Mouse (Mus musculus) c-Kit-positive CD71-positive TER-119-positive erythroid progenitor cells, embryonic 14.5 days (primary cell): ENCODE data around the gene Fgfr2.

Source experiments
- DNase-seq: peaks from one replicate; pipeline ENCODE4 v3.0.0-alpha.2; 2013; ENCODE audit warnings: low spot score

Fgfr2 gene

DNA sequence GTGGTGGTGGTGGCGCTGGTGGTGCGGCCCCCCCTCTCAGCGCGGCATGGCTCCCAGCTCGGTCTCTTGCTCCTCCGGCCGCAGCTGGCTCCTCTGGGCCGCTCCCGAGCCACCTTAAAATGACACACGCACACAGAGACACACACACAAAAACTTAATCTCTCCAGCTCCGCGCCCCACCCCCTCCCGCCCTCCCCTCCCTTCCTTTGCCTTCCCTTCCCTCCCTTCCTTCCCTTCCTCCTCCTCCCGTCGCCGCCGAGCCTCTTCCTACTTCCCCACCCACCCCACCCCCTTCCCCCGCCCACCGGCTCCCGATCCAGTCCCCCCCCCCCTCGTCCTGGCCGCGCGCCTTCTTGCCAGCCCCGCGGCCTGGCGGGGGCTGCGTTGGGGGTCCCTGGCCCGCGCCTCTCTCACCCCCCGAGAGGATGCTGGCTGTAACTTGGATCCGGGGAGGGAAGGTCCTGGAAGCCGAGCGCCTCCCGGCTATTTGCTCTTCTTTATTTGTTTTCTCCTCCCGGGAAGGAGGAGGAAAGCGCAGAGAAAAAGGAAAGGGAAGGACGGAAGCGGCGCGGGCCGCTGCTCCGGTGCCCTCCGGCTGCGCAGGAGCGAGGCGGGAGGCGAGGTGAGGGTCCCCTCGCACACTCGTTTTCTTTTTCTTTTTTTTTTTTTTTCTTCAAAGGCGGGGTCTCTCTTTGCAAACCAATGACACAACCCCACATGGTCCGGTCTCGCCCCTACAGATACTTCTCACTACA, at the start of gene Fgfr2:
TSS of gene Fgfr2 (minus strand) at position 107 of the 755 bp plus-strand sequence.
- no peak for DNase-seq

DNA sequence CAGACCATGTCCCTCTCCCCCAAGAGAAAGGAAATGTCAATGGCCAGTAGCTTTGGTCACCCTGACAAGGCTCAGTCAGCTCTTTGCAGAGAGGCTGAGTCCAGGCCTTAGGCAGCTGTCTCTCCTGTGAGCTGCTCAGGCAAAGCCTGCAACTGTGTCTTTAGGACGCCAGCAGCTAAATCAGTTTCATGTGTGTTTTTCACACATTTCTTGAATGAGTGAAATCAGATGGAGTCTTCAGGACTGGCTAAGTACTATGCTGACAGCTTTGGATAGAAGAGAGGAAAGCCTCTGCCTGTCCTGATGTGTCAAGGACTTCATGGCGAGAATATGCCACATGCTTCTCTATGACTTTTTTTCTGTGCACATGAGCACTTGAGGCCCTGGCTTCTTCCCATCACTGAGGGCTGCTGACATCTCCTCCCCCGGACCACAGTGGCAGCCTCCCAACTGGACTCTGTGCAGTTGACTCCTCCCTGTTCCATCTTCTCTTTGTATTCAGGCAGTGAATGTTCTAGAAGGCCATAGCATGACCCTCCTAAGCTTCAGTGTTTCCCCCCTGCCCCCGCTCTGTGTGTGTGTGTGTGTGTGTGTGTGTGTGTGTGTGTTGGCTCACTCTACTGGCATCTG, 48.4 kb upstream of the Fgfr2 start:
- DNase-seq = no peak

DNA sequence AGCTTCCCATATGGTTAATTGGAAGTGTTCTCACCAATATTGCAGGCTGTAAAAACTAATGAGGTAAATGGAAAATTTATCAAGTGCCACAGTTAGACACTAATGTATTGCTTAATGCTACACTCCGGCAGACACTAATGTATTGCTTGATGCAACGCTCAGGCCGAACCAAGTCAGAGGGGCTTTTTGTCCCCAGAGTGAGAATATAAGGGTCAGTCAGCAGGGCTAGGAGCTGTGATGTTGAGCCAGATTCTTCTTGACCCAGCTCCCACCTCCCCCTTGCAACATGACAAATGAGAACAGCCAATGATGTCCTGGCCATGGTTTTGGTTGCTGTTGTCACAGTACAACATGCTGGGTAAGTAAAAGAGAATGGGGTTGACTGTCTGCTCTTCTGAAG, 45.8 kb upstream of the Fgfr2 start:
- DNase-seq = no peak

DNA sequence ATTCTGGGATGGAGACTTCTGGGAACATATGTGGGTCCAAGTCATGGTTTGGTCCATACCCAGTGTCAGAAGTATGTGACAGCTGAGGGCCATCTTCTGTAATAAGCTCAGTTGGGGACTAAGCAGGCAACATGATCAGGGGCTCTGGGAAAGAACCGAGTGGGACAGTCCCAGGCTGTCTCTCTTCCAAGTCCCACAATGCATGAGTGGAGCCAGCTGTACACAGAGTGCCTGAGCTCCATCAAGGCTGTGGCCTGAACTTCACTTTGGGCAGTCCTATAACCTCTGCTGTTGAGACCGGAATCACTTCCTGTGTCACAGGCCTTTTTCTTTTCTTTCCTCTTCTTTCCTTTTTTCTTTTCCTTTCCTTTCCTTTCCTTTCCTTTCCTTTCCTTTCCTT, 44.8 kb upstream of the Fgfr2 start:
- no peak for DNase-seq

DNA sequence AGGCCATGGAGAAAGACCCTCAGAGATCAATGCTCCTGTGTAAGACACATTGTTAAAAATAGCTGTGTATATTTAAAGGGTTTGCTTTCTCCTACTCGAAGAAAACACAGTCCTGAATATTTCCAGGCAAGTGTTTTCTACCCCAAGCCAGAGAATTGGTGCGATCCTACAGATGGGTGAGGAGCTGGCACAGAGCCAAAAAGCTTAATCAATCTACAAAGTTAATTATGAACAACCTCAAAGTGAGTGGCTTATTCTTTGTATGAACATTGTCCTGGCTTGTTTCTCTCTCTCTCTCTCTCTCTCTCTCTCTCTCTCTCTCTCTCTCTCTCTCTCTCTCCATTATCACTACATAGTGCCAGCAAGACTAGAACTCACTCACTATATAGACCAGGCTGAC, 41.6 kb upstream of the Fgfr2 start:
- no peak for DNase-seq

DNA sequence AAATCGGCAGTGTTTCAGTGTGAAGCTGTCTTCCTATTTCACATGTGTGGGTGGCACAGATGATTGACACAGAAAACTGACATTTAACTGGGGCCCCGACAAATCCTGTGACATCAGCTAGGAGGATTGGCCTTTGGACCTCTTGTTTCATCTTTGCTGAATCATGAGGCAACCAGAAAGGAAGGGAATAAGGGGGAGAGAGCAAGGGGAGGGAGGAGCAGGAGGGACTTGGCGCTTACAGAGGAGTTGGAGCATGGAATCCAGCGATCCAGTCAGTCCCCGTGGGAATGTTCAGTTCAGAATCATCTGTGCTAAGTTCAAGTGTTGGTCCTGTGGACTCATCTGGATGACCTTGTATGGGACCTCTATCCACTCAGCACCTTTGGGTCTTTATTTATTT, 39.9 kb upstream of the Fgfr2 start:
- DNase-seq = no peak

DNA sequence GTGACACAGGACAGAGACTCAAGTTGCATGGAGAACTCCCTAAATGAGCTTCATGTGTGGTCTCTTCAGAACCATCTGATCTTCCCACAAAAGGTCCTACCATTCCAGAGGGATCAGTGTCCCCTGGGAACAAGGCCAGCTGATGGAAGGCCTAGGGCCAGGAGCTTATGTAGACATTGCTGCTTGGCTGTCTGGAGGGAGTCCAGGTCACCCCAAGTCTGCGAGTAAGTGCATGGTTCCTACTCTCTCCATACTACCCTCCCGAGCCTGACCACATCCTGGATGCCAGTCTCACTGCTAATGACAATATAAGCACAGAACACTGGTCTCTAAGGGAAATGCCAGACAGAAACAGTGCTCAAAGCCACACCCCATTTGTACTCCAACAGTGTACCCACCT, 39.0 kb upstream of the Fgfr2 start:
- DNase-seq = no peak

DNA sequence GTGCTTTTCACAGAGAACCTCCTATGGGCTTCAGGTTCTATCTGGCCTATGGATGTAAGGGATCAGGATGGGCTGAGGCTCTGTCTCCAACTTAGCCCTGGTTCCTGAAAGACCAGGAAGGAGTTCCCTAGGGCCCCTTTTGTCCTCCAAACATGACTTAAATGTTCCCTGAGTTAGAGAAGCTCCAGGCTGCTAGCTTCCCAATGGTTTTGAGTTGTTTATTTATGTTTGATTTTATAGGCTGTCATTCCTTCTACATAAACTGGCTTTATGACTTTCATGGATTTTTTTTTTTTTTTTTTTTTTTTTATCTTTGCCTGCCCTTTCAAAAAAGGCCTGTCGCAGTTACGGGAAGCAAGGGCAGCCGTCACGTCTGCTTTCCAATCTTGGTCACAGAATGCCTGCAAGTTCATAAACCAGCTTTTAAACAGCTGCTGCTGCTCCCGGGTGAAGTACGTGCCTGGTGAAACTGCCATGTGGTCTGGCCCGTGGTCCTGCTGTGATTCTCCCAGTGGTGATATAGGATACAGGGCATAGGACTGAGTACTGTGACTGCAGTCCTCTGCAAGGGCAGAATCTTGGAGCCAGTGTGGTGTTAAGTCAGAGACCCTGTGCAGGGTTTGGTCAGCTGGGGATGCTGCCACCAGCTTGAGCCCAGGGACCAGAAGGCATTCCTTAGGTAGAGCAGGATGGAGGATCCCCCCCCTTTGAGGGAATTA, 38.4 kb upstream of the Fgfr2 start:
- DNase-seq = no peak

DNA sequence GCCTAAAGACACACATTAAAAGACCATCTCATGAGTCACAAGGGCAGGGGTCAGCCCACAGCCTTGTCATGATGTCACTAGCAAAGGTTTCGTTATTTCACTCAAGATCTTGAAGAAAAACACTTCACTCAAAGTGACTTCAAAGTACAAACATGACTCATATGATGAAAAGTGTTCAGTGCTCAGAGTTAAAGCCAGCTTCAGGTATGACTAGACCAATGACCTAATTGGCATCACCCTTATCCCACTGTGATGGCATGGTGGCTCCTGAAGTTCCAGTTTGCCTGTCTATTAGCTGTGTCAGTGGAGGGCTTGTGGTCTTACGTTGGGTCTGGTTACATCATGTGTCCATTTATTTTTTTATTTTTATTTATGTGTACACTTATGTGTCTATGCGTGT, 36.4 kb upstream of the Fgfr2 start:
- no peak for DNase-seq

DNA sequence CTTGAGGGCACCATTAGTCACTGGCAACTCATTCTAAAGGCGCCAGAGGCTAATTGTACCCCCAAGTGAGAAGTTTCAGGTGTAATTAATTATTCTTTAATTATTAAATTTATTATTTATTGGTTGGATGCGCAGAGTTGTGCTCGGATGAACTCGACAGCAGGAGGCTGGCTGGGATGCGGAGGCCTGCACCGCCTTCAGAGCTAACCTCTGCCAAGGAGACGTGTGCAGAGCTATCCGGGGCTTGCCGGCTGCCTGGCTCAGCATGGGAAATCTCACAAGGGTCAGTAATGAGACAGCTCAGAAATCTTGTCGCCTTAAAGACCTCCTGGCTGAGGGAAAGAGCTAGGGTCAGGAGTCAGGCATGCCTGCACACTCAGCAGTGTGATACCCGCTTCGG, 32.5 kb upstream of the Fgfr2 start:
- DNase-seq = no peak

DNA sequence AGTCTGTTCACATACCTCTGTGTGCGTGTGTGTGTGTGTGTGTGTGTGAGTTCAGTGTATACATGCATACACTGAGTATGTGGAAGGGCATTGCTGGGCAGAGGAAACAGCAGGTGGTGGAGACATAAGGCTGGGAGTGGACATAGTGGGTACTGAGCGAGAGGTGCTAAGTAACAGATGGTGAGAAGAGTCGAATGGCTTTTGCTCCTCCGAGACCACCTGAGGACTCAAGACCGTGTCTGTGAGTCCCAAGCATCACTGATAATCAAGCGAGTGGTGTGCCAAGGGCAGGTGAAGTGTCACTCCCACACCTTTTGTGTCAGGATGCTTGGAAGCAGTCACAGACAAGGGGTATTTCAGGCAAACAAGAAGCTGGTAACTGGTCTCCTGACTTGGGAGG, 31.7 kb upstream of the Fgfr2 start:
- DNase-seq = no peak

DNA sequence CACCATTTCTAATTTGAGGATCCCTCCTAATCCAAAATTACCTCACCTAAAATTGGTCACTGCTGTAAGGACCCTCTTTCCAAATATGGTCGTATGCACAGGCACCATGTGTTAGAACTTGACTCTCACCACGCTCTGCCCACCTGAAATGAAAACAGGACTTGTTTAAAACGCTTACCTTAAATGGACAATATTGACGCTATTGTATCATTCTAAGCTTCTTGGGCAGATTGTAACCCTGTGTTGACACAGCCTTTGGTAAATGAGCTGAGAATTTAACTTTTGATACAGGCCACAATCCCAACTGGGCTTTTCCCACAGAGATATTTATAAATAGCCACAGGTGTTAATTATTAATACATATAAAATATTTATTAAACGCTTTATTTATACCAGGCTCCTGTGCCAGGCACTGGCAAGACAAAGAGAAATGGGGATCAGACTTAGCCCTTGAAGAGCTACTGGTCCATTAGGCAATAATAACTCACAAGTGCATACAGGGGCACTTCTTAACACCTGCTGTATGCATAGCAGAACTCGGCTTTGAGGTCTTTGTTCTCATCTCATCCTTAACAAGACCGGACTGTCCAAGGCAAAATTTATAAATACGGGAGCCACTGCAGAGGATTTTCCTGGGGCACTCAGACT, 16.7 kb upstream of the Fgfr2 start:
- no peak for DNase-seq

DNA sequence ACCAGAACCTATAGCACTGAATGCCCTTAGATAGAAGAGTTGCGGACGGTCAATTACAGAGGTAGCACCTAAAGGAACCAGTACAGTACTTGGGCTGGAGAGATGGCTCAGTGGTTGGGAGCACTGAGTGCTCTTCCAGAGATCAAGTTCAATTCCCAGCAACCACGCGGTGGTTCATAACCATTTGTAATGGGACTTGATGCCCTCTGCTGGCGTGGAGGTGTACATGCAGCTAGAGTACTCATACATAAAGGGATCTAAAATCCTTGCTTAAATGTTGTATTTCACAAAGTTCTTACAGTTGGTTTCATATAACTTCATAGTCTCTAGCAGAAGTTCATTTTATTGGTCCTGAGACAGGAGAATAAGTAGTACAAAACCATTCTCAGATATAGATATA, 10.4 kb upstream of the Fgfr2 start:
- no peak for DNase-seq

DNA sequence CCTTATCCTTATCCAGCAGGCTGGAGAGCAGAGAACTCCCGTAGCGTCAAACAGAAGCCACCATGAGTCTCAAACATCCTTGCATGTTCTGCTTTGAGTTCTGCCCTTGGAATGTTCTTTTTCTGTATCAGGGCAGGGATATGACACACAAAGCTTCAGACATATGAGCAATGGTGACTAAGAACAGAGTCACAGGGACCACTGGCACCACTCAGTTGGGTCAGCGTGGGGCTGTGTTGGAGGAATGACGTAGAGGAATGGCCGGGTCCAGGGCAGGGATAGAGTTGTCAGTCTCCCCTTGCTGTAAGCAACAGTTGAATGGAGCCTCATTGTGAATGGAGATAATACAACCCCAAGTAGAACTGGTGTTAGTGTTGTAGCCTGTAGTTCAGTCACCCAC, 9.6 kb upstream of the Fgfr2 start:
- DNase-seq = no peak

DNA sequence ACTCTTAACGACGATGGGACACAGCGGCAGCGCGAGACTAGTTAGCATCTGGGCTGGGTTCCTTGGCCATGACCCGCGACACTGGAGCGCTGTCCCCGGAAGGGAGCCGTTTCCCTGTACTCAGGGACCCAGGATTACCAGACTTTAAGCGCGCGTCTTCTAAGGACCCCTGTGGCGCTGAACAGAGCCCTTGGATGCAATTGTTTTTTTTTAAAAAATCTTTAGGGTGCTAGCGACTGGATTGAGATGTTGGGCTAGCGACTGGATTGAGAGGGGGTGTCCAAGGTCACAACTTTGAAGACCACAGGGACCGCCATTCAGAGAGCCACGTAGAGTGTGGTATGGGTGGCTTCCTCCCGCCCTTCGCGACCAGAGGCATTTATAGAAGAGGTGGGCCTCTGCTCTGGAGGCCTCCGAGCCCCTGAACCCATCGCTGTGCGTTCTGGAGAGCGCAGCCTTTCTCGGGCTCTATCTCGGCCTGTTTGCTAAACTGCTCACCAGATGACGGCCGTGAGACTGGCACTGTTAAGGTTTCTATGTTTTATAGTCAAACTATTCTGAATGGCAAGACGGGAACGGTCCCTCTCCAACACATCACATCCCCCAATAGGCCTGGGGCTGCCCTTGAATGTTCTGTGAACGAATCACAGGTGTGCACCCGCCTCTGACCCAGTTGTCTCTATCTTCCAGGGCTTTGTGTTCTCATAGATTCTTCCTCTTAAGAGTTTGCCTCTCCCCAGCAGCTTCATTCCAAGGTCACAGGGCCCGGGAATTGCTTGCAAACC, 1.7 kb upstream of the Fgfr2 start:
- no peak for DNase-seq

DNA sequence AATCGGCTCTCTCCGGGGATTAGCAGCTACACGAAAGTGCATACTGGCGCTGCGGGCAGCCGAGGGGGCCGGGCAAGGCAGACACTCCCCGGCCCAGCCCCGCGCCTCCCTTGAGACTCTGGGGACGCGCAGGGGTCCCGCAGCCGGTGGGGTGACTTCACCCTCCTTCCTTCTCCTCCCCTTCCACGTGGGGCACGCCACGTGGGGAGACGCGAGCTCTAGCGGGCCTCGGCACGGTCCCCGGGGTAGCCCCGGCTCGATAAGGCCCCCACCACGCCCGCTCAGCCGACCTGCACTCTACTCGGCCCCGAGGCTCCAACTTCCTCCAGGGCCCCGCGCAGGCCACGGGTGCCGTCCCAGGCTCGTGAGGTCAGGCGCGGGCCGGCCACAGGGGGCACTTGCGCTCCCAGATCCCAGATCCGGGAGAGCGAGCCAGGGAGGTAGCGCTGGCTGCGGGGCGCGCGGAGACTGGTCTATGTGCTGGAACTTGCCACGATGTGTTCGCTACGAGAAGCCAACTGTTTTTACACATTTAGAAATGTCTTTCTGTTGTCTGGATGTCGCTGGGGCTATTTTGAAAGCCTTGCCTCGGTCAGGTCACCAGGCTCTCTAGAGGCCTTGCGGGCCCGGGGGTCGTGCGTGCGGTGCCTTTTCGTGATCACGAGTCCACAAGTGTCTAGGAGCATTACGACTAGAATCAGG, 1.0 kb upstream of the Fgfr2 start, which contains the start of gene Ctbp2:
TSS of gene Ctbp2 (minus strand) at position 356 of the 702 bp plus-strand sequence.
- DNase-seq = no peak

DNA sequence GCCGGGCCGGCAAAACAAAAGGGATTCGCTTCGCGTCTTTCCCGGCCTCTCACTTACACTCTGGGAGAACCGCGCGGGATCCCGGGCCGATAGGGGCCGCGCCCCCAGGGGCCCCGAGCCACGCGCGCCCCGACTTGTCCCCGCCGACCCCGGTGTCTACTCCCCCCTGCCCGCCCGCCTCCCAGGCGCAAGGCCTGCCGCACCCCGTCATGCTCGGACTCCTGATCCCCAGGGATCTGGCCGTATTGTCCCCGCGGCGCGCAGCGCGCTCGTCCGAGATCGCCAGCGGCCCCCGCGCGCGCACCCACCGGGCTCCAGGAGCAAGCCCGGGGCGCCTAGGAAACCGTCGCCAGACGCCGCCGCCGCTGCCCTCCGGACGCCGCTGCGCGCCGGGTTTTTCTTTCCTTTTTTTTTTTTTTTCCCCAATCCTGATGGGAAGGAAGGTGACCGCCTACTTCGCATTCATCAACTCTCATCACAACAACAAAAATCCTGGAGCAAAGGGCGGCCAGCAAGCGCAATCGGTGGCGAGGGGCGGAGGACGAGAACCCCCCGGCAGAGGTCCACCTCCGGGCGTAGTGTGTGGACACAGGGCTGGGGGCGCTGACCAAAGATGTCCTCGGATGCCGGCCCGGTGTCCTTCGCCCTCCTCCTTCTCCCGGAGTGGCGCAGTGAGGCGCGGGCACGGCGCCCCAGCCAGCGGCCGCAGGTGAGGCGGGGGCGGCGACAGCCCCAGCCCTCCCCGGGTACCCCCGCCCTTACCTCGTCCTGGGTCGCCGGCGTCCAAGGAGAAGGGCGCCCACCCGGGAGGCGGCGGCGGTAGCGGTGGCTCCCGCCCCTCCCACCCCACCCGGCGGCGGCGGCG, 539 bp downstream of the Fgfr2 start:
- DNase-seq = no peak

DNA sequence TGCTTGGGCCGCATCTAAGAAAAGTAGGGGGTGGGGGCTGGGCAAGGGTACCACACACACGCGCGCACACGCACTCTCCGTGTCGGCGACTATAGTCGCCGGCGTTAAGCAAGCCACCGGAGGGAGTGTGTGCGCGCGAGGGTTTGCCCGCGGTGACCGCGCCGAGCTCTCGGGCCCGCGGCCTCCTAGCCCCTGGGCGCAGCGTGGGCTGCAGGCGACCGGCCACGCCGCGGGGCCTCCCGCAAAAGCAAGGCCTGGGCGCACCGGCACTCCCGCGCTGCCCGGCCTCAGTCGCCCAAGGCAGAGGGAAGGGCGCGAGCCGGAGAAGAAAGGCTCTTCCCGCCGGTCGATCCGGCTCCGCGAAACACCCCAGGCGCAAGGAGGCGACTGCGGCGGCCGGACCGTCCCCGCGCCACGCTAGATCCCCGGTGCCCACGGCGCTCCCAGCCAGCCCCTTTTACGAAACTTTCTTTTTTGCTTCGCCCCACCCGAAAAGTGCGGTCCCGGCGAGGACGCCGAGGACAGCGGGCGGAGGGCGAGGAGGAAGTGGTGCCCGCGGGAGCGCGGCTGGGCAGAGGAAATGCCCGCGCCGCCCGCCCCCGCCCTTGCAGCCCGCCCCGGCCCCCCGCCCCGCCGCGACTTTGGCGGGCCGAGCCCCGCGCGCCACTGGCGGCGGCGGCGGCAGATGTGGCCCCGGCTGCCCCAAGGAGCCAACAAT, 1.3 kb downstream of the Fgfr2 start:
- DNase-seq = no peak

DNA sequence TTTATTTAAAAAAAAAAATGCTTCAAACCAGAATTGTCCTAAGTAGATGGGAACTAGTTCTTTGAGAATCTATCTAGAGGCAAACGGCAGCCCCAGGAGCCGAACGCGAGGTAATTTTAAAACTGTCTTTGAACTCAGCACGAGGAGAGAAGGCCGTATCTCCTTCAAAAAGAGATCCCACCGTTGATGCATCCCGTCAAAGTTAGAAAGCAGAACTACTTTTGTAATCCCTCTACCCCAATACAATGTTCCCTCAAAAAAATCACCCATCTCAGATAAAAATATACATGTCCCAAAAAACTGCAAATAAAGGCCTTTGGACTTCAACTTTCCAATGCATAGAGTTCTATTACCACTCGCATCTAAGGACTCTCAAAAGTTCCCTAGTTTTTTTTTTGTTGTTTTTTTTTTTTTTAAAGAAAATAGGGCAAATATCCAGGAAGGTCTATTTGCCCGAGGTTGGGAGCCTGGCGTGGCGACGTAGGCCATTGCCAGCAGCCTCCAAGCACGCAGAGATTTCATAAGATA, 2.0 kb downstream of the Fgfr2 start:
- no peak for DNase-seq
